Mouse (Mus musculus): ENCODE measurements at regions not wholly inside any gene's neighbourhood (a gene's known extent, or its start where the extent isn't known, plus 50 kb on each side); places are given as distances from the start of the nearest gene placed in this dataset.
A peak's percentile ranks its signal among the peaks of the same experiment; 100 is the strongest.
"Not testable (repeated sequence)": the region's sequence is repeated elsewhere in the genome, so short reads cannot be mapped to it uniquely, and the experiment has no call there.

- no peak for ATAC-seq (ENCODE audit: extremely low read depth, insufficient number of reproducible peaks, low FRiP score, poor library complexity, severe bottlenecking)
These were observed 60.6 kb upstream of the Helt start for GRCm38 (mm10) chr8:46355066-46355465.

- ATAC-seq (ENCODE audit: extremely low read depth, insufficient number of reproducible peaks, low FRiP score, poor library complexity, severe bottlenecking), result not testable (repeated sequence)
These were observed 63.5 kb upstream of the Helt start for GRCm38 (mm10) chr8:46357961-46358360.

GRCm38 (mm10) chr8:46362871-46363306 lies 68.4 kb upstream of the Helt start:
- no peak for ATAC-seq (ENCODE audit: extremely low read depth, insufficient number of reproducible peaks, low FRiP score, poor library complexity, severe bottlenecking)

- ATAC-seq (ENCODE audit: extremely low read depth, insufficient number of reproducible peaks, low FRiP score, poor library complexity, severe bottlenecking), result no peak
These were observed 71.2 kb upstream of the Helt start for GRCm38 (mm10) chr8:46365711-46366110.

- ATAC-seq (ENCODE audit: extremely low read depth, insufficient number of reproducible peaks, low FRiP score, poor library complexity, severe bottlenecking), result no peak
These were observed 72.7 kb upstream of the Helt start for GRCm38 (mm10) chr8:46367125-46367524.

- ATAC-seq (ENCODE audit: extremely low read depth, insufficient number of reproducible peaks, low FRiP score, poor library complexity, severe bottlenecking), result no peak
These were observed 79.6 kb upstream of the Helt start for GRCm38 (mm10) chr8:46374092-46374491.

- ATAC-seq (ENCODE audit: extremely low read depth, insufficient number of reproducible peaks, low FRiP score, poor library complexity, severe bottlenecking), result no peak
These were observed 81.5 kb upstream of the Helt start for GRCm38 (mm10) chr8:46375986-46376385.

GRCm38 (mm10) chr8:46384926-46385325 lies 85.9 kb upstream of the Acsl1 start:
- ATAC-seq (ENCODE audit: extremely low read depth, insufficient number of reproducible peaks, low FRiP score, poor library complexity, severe bottlenecking), result no peak

- ATAC-seq (ENCODE audit: extremely low read depth, insufficient number of reproducible peaks, low FRiP score, poor library complexity, severe bottlenecking), result no peak
These were observed 85.0 kb upstream of the Acsl1 start for GRCm38 (mm10) chr8:46385806-46386205.

- no peak for ATAC-seq (ENCODE audit: extremely low read depth, insufficient number of reproducible peaks, low FRiP score, poor library complexity, severe bottlenecking)
These were observed 84.3 kb upstream of the Acsl1 start for GRCm38 (mm10) chr8:46386553-46386952.

- no peak for ATAC-seq (ENCODE audit: extremely low read depth, insufficient number of reproducible peaks, low FRiP score, poor library complexity, severe bottlenecking)
These were observed 83.8 kb upstream of the Acsl1 start for GRCm38 (mm10) chr8:46387037-46387436.

- ATAC-seq (ENCODE audit: extremely low read depth, insufficient number of reproducible peaks, low FRiP score, poor library complexity, severe bottlenecking), result no peak
These were observed 82.4 kb upstream of the Acsl1 start for GRCm38 (mm10) chr8:46388421-46388820.

GRCm38 (mm10) chr8:46390431-46390830 lies 80.4 kb upstream of the Acsl1 start:
- no peak for ATAC-seq (ENCODE audit: extremely low read depth, insufficient number of reproducible peaks, low FRiP score, poor library complexity, severe bottlenecking)

- ATAC-seq (ENCODE audit: extremely low read depth, insufficient number of reproducible peaks, low FRiP score, poor library complexity, severe bottlenecking), result no peak
These were observed 79.2 kb upstream of the Acsl1 start for GRCm38 (mm10) chr8:46391678-46392077.

GRCm38 (mm10) chr8:46393296-46393695 lies 77.5 kb upstream of the Acsl1 start:
- no peak for ATAC-seq (ENCODE audit: extremely low read depth, insufficient number of reproducible peaks, low FRiP score, poor library complexity, severe bottlenecking)

- ATAC-seq (ENCODE audit: extremely low read depth, insufficient number of reproducible peaks, low FRiP score, poor library complexity, severe bottlenecking), result no peak
These were observed 76.1 kb upstream of the Acsl1 start for GRCm38 (mm10) chr8:46394750-46395149.

- ATAC-seq (ENCODE audit: extremely low read depth, insufficient number of reproducible peaks, low FRiP score, poor library complexity, severe bottlenecking), result peak; percentile 86
These were observed 75.5 kb upstream of the Acsl1 start for GRCm38 (mm10) chr8:46395348-46395747.

- ATAC-seq (ENCODE audit: extremely low read depth, insufficient number of reproducible peaks, low FRiP score, poor library complexity, severe bottlenecking), result no peak
These were observed 73.8 kb upstream of the Acsl1 start for GRCm38 (mm10) chr8:46397081-46397480.

- ATAC-seq (ENCODE audit: extremely low read depth, insufficient number of reproducible peaks, low FRiP score, poor library complexity, severe bottlenecking), result no peak
These were observed 73.1 kb upstream of the Acsl1 start for GRCm38 (mm10) chr8:46397777-46398176.

- ATAC-seq (ENCODE audit: extremely low read depth, insufficient number of reproducible peaks, low FRiP score, poor library complexity, severe bottlenecking), result no peak
These were observed 70.2 kb upstream of the Acsl1 start for GRCm38 (mm10) chr8:46400595-46400994.

GRCm38 (mm10) chr8:46403877-46404560 lies 66.8 kb upstream of the Acsl1 start:
- ATAC-seq (ENCODE audit: extremely low read depth, insufficient number of reproducible peaks, low FRiP score, poor library complexity, severe bottlenecking), result no peak
